Mouse (Mus musculus): ENCODE results near the gene Nnat. TPM values are rescaled to one million over a fixed set of nuclear protein-coding genes. Genes with fewer than 3 reads are reported as not detected.
A peak's percentile ranks its signal among the peaks of the same experiment; 100 is the strongest.
"Not testable (repeated sequence)": the region's sequence is repeated elsewhere in the genome, so short reads cannot be mapped to it uniquely, and the experiment has no call there.

The Nnat gene
- polyA plus RNA-seq, 1 experiment from 2014 or later: 287 TPM

DNA sequence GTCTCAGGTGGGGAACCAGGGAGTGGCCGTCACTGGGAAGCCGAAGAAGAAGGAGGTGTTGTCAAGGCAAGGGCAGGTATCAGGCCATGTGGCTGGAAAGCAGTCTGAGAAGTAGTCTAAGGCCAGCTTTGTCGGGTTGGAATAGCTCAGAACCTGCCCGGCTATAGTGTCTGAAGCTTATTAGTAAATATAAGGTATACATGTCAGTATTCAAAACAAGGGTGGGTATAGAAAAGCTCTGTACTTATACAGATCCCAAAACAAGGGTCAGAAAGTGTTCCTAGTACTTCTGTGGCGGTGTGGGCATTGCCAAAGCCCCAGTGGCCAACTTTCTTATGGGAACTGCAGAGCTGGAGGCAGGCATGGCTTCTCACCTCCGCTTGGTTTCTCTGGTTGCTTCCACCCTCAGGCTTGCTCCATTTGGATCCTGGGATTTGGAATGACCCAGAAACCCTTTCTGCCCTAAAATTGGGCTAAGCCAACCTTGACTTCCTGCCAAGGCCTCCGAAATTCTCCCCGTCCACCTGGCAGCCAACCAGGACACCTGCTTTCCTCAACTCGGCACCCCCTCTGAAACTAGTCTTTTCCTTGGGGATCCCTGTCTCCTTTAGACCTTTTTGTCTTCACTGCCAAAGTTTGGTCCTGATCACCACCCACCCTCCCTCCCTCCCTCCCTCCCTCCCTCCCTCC, 10.1 kb downstream of the Nnat start:
- ATAC-seq (replicated peaks; ENCODE audit: low FRiP score): no peak
- Histone ChIP-seq H3K4me2 (no peak overlapping the region), H3K9me3 (replicated peaks) (no peaks in the 10 kb centered on the region), H3K9ac (no peak overlapping the region), H3K27ac (no peak overlapping the region), H3K36me3 (no peaks in the 10 kb centered on the region), H3K4me3 (replicated peaks) (no peak overlapping the region), H3K4me1 (peaks cover 16% of the 10 kb centered on the region), H3K27me3 (no peaks in the 10 kb centered on the region)
- 70% methylated on average over 9 of the region's 9 CpGs for WGBS

DNA sequence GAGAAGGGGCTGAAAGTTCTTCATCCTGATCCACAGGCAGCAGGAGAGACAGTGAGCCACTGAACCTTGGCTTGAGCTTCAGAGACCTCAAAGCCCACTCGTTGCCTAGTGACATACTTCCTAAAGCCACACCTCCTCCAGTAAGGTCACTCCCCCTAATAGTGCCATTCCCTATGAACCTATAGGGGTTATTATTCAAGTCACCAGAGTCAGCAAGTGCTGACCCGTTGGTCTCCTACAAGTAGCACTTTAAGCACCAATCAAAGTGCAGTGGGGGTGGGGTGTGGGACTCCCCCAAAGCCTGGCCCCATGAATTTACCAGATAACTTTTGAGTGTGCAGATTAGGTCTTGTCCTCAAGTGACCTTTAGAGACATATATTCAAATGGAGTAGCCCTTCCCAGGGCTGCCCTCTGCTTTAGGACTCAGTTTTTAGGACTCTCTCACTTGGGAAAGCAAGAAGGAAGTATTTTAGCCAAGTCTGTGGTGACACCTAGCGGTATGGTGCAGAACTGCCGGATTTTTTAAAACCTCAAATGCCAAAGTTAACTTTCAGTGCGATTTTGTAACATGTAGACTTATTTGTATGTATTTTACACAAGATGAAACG, 11.4 kb downstream of the Nnat start, which contains the start of gene Blcap:
Blcap (minus strand) TSS at position 51 of the 609 bp plus-strand sequence.
- H3K36me3 ChIP-seq: no peaks in the 10 kb centered on the region
- no peaks in the 10 kb centered on the region for H3K9me3 ChIP-seq (replicated peaks)
- WGBS: 5% methylated on average over 6 of the region's 6 CpGs
- no peak within 1 kb of the TSS for H3K9ac ChIP-seq
- no peaks in the 10 kb centered on the region for H3K27me3 ChIP-seq
- no peak within 1 kb of the TSS for H3K4me2 ChIP-seq
- 0 out of 2 replicates have a peak, but pooled peaks have one; percentile 46 for ATAC-seq (replicated peaks; ENCODE audit: low FRiP score)
- no peak within 1 kb of the TSS for H3K27ac ChIP-seq
- H3K4me3 ChIP-seq (replicated peaks): no peak within 1 kb of the TSS
- H3K4me1 ChIP-seq: peaks cover 9% of the 10 kb centered on the region

DNA sequence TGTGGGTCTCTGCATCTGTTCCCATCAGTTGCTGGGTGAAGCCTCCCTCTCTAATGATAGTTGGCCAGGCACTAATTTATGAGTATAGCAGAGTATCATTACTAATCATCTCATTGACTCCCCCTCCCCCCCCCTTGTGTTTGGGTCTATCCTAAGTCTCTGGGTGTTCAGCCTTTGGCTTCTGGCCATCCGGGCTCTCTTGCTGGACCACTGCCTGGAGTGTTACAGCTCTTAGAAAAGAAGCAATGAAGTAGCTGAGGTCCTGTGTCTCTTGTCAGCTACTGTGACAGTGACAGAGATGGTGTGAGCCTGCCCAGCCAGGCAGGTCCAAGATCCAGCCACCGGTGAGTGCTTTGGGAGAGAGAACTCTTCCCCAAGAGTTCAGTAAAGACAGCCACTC, 12.9 kb downstream of the Nnat start:
- Histone ChIP-seq H3K4me3 (replicated peaks) (no peak overlapping the region), H3K27me3 (no peaks in the 10 kb centered on the region), H3K4me2 (no peak overlapping the region), H3K27ac (no peak overlapping the region), H3K9ac (no peak overlapping the region), H3K9me3 (replicated peaks) (no peaks in the 10 kb centered on the region), H3K36me3 (no peaks in the 10 kb centered on the region), H3K4me1 (no peaks in the 10 kb centered on the region)
- WGBS: 65% methylated on average over 2 of the region's 2 CpGs
- no peak for ATAC-seq (replicated peaks; ENCODE audit: low FRiP score)

DNA sequence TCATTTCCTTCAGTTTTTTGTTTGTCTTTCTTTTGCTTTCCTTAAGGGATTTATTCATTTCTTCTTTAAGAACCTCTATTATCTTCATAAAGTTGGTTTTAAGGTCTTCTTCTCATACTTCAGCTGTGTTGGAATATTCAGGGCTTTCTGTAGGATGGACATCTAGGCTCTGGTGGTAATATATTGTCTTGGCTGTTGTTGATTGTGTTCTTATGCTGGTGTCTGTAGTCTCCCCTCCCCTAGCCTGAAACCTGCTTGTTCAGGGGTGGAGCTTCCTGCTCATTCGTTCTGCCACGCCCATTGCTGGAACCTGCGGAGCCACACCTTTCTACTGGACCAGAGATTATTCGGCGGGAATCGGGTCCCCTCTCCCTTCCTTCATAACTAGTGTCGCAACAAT, 25.5 kb downstream of the Nnat start:
- not testable (repeated sequence) for H3K36me3 ChIP-seq; H3K27ac ChIP-seq; H3K4me1 ChIP-seq; H3K9ac ChIP-seq; H3K27me3 ChIP-seq; H3K4me3 ChIP-seq (replicated peaks); H3K4me2 ChIP-seq; H3K9me3 ChIP-seq (replicated peaks); ATAC-seq (replicated peaks; ENCODE audit: low FRiP score)
- 27% methylated on average over 7 of the region's 7 CpGs for WGBS

DNA sequence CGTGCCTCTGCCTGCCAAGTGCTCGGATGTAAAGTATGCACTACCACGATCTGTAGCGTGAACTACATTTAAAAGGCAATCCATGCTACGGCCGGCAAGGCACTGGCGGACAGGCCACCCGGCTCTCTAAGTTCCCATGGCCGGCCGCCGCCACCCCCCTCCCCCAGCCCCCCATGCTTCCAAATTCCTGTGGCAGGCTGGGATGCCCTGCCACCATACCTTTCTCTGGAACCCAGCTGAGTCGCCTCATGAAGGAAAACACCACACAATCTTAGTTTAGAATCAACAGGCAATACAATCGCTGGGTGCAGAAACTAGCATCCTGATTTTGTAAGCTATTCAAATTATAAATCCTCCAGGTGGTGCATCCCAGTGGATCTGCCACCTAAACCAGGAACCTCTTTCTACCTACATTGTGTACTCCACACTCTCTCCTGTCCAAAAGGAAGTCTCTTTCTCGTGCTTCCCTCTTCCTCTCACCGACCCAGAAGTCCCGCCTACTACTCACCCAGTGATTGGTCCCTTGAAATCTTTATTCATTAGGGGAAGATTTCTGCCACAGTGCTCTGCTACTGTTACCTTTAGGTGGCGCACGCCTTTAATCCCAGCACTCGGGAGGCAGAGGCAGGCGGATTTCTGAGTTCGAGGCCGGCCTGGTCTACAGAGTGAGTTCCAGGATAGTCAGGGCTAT, 37.1 kb downstream of the Nnat start:
- ATAC-seq (replicated peaks; ENCODE audit: low FRiP score): no peak
- Histone ChIP-seq H3K4me1 (0 out of 2 replicates have a peak, but pooled peaks cover 4% of the 10 kb centered on the region), H3K9ac (no peak overlapping the region), H3K27ac (no peak overlapping the region), H3K4me3 (replicated peaks) (peak overlapping the region; percentile 16), H3K9me3 (replicated peaks) (no peaks in the 10 kb centered on the region), H3K36me3 (no peaks in the 10 kb centered on the region), H3K4me2 (peak overlapping the region; percentile 36; the same call in 1 of the 2 replicates), H3K27me3 (no peaks in the 10 kb centered on the region)
- WGBS: 69% methylated on average over 22 of the region's 22 CpGs

DNA sequence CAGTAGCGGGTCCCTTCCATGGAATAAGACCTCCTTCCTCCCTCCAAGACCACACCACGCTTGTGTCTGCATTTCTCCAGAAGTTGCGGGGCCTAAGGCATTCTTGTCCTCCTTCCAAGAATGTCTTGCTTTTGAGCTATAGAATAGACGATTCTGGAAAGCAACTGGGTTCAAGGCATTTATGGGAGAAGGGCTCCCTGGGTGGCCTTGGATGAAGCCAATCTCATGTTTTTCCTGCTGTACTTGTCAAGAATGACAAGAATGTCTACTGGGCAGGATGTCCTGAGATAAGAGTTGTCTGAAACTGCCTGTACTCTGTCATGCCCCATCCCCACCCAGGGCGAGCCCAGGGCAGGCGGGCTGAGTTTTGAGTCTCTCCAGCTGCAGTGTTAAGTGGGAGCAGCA, 41.6 kb downstream of the Nnat start:
- Histone ChIP-seq H3K9me3 (replicated peaks) (no peaks in the 10 kb centered on the region), H3K27ac (peak overlapping the region; percentile 68; the same call in 1 of the 2 replicates), H3K4me2 (no peak overlapping the region), H3K36me3 (no peaks in the 10 kb centered on the region), H3K4me1 (0 out of 2 replicates have a peak, but pooled peaks cover 11% of the 10 kb centered on the region), H3K27me3 (peaks cover 15% of the 10 kb centered on the region; the same call in 1 of the 2 replicates), H3K4me3 (replicated peaks) (no peak overlapping the region), H3K9ac (no peak overlapping the region)
- WGBS: 50% methylated on average over 6 of the region's 6 CpGs
- ATAC-seq (replicated peaks; ENCODE audit: low FRiP score): peak; percentile 72

DNA sequence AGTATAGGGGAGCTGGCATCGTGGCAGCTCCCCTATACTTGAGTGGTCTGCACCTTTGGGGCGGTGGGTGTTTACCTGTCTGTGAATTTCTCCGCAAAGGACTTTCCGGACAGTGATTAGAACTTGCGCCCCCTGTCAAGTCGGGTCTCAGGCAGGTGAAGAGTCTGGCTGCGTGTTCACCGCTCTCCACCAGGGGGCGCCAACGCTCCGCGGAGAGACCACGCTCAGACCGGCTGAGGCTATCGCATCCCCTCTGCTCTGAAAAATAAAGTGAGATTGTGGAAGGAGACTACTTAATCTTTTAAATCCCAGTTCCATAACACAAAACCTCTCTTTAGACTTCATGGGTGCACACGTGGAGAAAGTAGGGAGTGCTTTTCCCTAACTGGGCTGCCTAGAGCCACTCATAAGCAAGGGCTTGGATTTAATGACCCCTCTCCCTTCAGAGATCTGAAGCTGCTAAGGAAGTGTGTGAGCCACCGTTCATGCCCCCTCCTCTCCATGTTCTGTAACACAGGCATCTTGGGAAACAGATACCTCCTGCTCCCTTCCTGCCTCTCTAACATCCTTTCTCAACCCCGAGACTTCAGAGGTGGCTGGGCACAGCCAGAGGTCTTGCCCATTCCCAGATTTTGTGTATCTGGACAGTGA, 45.3 kb downstream of the Nnat start:
- Histone ChIP-seq H3K4me2 (no peak overlapping the region), H3K4me3 (replicated peaks) (no peak overlapping the region), H3K9ac (no peak overlapping the region), H3K36me3 (no peaks in the 10 kb centered on the region), H3K4me1 (peaks cover 27% of the 10 kb centered on the region), H3K27ac (no peak overlapping the region), H3K9me3 (replicated peaks) (no peaks in the 10 kb centered on the region), H3K27me3 (peaks cover 15% of the 10 kb centered on the region; the same call in 1 of the 2 replicates)
- no peak for ATAC-seq (replicated peaks; ENCODE audit: low FRiP score)
- 6% methylated on average over 18 of the region's 18 CpGs for WGBS

DNA sequence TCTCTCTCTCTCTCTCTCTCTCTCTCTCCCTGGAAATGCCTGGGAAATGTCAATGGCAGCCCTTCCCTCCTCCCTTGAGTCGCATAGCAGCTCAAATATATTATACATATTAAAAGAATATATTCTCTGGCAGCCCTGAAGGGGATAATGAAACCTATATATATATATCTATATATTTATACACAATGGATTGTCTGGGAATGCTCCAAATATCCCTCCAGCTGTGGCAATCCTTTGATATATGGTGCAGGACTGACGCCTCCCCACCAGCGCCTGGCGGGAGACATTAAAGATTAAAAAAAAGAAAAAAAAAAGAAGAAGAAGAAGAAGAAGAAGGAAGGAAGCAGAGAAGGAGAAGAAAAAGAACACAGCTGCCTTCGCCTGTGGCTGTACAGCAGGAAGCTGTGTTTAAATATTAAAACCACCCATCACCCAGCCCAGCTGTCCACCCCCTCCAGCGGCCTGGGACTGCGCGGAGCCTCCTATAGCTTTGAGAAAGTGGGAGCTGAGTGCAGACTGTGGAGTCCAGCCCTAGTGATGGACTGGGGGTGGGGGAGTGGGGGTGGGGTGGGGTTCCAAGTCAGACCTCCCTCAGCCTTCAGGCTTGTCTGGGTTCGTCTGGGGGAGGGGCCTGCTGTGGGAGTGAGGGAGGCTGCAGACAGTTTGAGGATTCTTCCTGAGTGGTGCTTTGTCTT, 47.8 kb downstream of the Nnat start:
- ATAC-seq (replicated peaks; ENCODE audit: low FRiP score): peak; percentile 74
- WGBS: 38% methylated on average over 9 of the region's 9 CpGs
- Histone ChIP-seq H3K27me3 (peaks cover 15% of the 10 kb centered on the region; the same call in 1 of the 2 replicates), H3K27ac (peak overlapping the region; percentile 63), H3K4me3 (replicated peaks) (no peak overlapping the region), H3K4me1 (peaks cover 21% of the 10 kb centered on the region), H3K4me2 (no peak overlapping the region; the same call in 1 of the 2 replicates), H3K9ac (no peak overlapping the region), H3K36me3 (no peaks in the 10 kb centered on the region), H3K9me3 (replicated peaks) (no peaks in the 10 kb centered on the region)

DNA sequence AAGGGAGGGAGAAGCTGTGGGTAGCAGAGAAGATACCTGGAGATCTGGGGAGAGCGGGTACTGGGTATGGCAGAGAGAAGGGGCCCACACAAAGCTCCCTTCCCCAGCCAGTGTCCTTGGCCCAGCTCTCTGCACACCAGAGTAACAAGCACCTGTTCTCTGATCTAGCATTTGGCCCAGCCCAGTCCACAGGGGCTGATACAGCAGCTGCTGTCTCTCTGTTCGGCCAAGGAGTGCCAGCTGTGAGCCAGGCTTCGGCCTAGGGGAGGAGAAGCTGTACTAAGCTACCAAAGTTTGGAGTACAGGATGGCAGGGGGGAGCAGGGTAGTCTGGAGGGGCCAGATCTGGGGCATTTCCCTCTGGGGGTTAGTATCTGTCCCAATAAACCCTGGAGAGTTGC, 51.9 kb downstream of the Nnat start:
- WGBS: 74% methylated on average over 3 of the region's 3 CpGs
- Histone ChIP-seq H3K9ac (no peak overlapping the region), H3K27me3 (0 out of 2 replicates have a peak, but pooled peaks cover 3% of the 10 kb centered on the region), H3K9me3 (replicated peaks) (no peaks in the 10 kb centered on the region), H3K4me3 (replicated peaks) (no peak overlapping the region), H3K4me1 (peaks cover 24% of the 10 kb centered on the region), H3K4me2 (no peak overlapping the region), H3K27ac (no peak overlapping the region), H3K36me3 (no peaks in the 10 kb centered on the region)
- no peak for ATAC-seq (replicated peaks; ENCODE audit: low FRiP score)

Measured in kidney, embryonic 15.5 days (tissue).